Comparison of ENCODE assay signal across 8 mouse cellular contexts in genomic region chr4:98924071-98924905, GRCm38 (mm10). TPM values are rescaled to one million over a fixed set of nuclear protein-coding genes. Genes with fewer than 3 reads are reported as not detected.
DNase-seq lines count a peak whose midpoint lies in the region; ATAC-seq and TF ChIP-seq lines count a peak whose summit lies in the region.

No protein-coding gene starts in this region.

- no peaks in the 10 kb centered on the region for H3K9me3 ChIP-seq in hindbrain, embryonic 11.5 days (ENCODE audit: control insufficient read depth, low read length)
- H3K9me3 ChIP-seq in liver, embryonic 11.5 days (ENCODE audit: control insufficient read depth, low read length): no peaks in the 10 kb centered on the region
- no peaks in the 10 kb centered on the region for H3K9me3 ChIP-seq in neural tube, embryonic 14.5 days (ENCODE audit: control insufficient read depth, low read length)

- peak overlapping the region; percentile 71 for H3K4me3 ChIP-seq in cortical plate, adult 2 months (ENCODE audit: insufficient read depth, low read length)
- H3K4me3 ChIP-seq in hindbrain, embryonic 11.5 days (ENCODE audit: low read depth, low read length): peak overlapping the region; percentile 95
- H3K4me3 ChIP-seq in liver, embryonic 11.5 days (ENCODE audit: low read depth, low read length): peak overlapping the region; percentile 99
- H3K4me3 ChIP-seq in neural tube, embryonic 14.5 days (ENCODE audit: low read depth, low read length): peak overlapping the region; percentile 82

- no peaks in the 10 kb centered on the region for H3K36me3 ChIP-seq in hindbrain, embryonic 11.5 days (ENCODE audit: control insufficient read depth, insufficient read depth, low read length)
- peaks cover 2% of the 10 kb centered on the region; the same call in 1 of the 2 replicates for H3K36me3 ChIP-seq in liver, embryonic 11.5 days (ENCODE audit: control insufficient read depth, insufficient read depth, low read length)
- no peaks in the 10 kb centered on the region for H3K36me3 ChIP-seq in neural tube, embryonic 14.5 days (ENCODE audit: control insufficient read depth, insufficient read depth, low read length)

- under 1% methylated on average over 56 of the region's 66 CpGs for WGBS in hindbrain, embryonic 11.5 days
- WGBS in liver, embryonic 11.5 days: under 1% methylated on average over 66 of the region's 66 CpGs
- under 1% methylated on average over 54 of the region's 66 CpGs for WGBS in neural tube, embryonic 14.5 days

- peak overlapping the region; percentile 95 for H3K9ac ChIP-seq in hindbrain, embryonic 11.5 days (ENCODE audit: low read depth, low read length)
- H3K9ac ChIP-seq in liver, embryonic 11.5 days (ENCODE audit: low read depth, low read length): peak overlapping the region; percentile 99
- H3K9ac ChIP-seq in neural tube, embryonic 14.5 days (replicated peaks; ENCODE audit: low read depth, low read length): peak overlapping the region; percentile 80

- H3K4me2 ChIP-seq in hindbrain, embryonic 11.5 days (replicated peaks; ENCODE audit: low read depth, low read length): peak overlapping the region; percentile 78
- peak overlapping the region; percentile 80 for H3K4me2 ChIP-seq in liver, embryonic 11.5 days
- H3K4me2 ChIP-seq in neural tube, embryonic 14.5 days (ENCODE audit: low read depth, low read length): peak overlapping the region; percentile 95

- no peak for TF ChIP-seq POLR2A in cortical plate, adult 2 months (IDR thresholded peaks at IDR 0.05; ENCODE audit: extremely low read depth, insufficient read depth, low read length)

- peak; percentile 10 for DNase-seq in kidney, adult 18-20 months
- DNase-seq in kidney, adult 11 months: no peak
- peak; percentile 66 for DNase-seq in NIH3T3 (ENCODE audit: low read depth)
- peak; percentile 29 for DNase-seq in hindbrain, embryonic 11.5 days (ENCODE audit: low spot score)
- peak; percentile 43 for DNase-seq in liver, embryonic 11.5 days (ENCODE audit: low spot score)

- peaks cover 5% of the 10 kb centered on the region; the same call in 1 of the 2 replicates for H3K4me1 ChIP-seq in cortical plate, adult 2 months (ENCODE audit: control insufficient read depth, insufficient read depth, low read length)
- no peaks in the 10 kb centered on the region; the same call in 1 of the 2 replicates for H3K4me1 ChIP-seq in hindbrain, embryonic 11.5 days (replicated peaks; ENCODE audit: control insufficient read depth, insufficient read depth, low read length)
- peaks cover 10% of the 10 kb centered on the region for H3K4me1 ChIP-seq in liver, embryonic 11.5 days (replicated peaks; ENCODE audit: control insufficient read depth, insufficient read depth, low read length)
- peaks cover 15% of the 10 kb centered on the region for H3K4me1 ChIP-seq in neural tube, embryonic 14.5 days (ENCODE audit: control insufficient read depth, insufficient read depth, low read length)

- peak; percentile 28; the same call in 1 of the 2 replicates for ATAC-seq in hindbrain, embryonic 11.5 days (ENCODE audit: low FRiP score)
- peak; percentile 1; the same call in 1 of the 2 replicates for ATAC-seq in liver, embryonic 11.5 days (replicated peaks; ENCODE audit: low FRiP score)
- peak; percentile 38; the same call in 1 of the 2 replicates for ATAC-seq in neural tube, embryonic 14.5 days (ENCODE audit: low read depth)
- ATAC-seq in activated CD4-positive, CD25-positive, alpha-beta regulatory T cell, adult 4 months: no peak

- peak overlapping the region; percentile 99 for H3K27ac ChIP-seq in cortical plate, adult 2 months (ENCODE audit: insufficient read depth, low read length)
- H3K27ac ChIP-seq in hindbrain, embryonic 11.5 days (ENCODE audit: low read depth, low read length): peak overlapping the region; percentile 99
- peak overlapping the region; percentile 100 for H3K27ac ChIP-seq in liver, embryonic 11.5 days (ENCODE audit: low read depth, low read length)
- peak overlapping the region; percentile 98 for H3K27ac ChIP-seq in neural tube, embryonic 14.5 days (ENCODE audit: low read depth, low read length)

- no peak for TF ChIP-seq CTCF in cortical plate, adult 2 months (IDR thresholded peaks at IDR 0.05; ENCODE audit: extremely low read depth, insufficient read depth, low read length)

- no peaks in the 10 kb centered on the region for H3K27me3 ChIP-seq in hindbrain, embryonic 11.5 days (ENCODE audit: control insufficient read depth, insufficient read depth, low read length)
- H3K27me3 ChIP-seq in liver, embryonic 11.5 days (replicated peaks; ENCODE audit: control insufficient read depth, insufficient read depth, low read length): no peaks in the 10 kb centered on the region
- no peaks in the 10 kb centered on the region for H3K27me3 ChIP-seq in neural tube, embryonic 14.5 days (ENCODE audit: control insufficient read depth, insufficient read depth, low read length)

RNA-seq across cellular contexts. Expression of gene Usp1, which starts 0.7 kb away (rescaled TPM):
- 12.5 and 13.5 TPM in 2 replicates for polyA plus RNA-seq in cortical plate, adult 2 months (2012; rRNA removed)
- polyA plus RNA-seq in hindbrain, embryonic 11.5 days (2014; fragmentation: Nextera tagmentation; extraction: Ambion mirVana): 112 and 115 TPM in 2 replicates
- 109 and 122 TPM in 2 replicates for polyA plus RNA-seq in liver, embryonic 11.5 days (2014; fragmentation: Nextera tagmentation; extraction: Ambion mirVana)
- polyA plus RNA-seq in neural tube, embryonic 14.5 days (2014; fragmentation: Nextera tagmentation; extraction: Ambion mirVana): 25.3 and 25.5 TPM in 2 replicates
- 10 to 100 TPM; 20.7 to 21.5 TPM for polyA plus RNA-seq in activated CD4-positive, CD25-positive, alpha-beta regulatory T cell, adult 4 months (2017; shearing (Covaris generic))
